Mouse (Mus musculus) left cerebral cortex, postnatal 10 days (tissue): Measurements from ENCODE around the gene Sdr42e1. TPM values are rescaled to one million over a fixed set of nuclear protein-coding genes. Genes with fewer than 3 reads are reported as not detected.

Source experiments
- DNase-seq, 2 experiments: peaks; one replicate each; pipeline ENCODE4 v3.0.0; 2021 to 2022; ENCODE audit warnings: low spot score in 2 of 2, mixed read lengths in 1 of 2; ENCODE audit errors: extremely low spot score in 1 of 2
- intact Hi-C: fragments of 180-260 bp; cut with DNase I; formaldehyde crosslinking; loops from one replicate; pipeline ENCODE4 v1.15.1; 2025
- total RNA-seq, 2 experiments: library from RNA; stranded (reverse); gene quantifications; 2 replicates each; pipeline ENCODE4 v1.2.3; 2021

Gene Sdr42e1
- total RNA-seq, result 1 to 10 TPM; 4.1 to 4.9 TPM

DNA sequence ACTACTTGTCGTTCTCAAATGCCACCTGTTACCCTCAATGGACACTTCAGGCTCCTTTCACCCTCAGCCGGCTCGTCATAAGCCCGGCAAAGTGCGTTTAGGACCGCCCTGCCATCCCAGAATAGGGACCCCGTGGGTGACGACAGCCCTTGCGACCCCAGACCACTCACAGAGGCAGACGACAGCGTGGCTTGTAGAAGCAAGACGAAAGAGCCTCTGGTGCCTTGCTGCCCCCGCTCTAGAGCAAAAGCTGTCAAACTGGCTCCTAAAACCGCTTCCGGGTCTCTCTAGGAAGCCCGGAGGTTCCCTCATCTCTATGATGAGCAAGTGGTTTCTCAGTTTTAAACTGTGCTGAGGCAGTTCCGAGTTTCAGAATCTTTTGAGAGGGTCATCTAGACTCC, at the start of gene Sdr42e1:
Gene Sdr42e1 (minus strand): TSS at position 260 of the 401 bp plus-strand sequence.
- intact Hi-C loops, result no loop called here
- peak; percentile 10 to 38 for DNase-seq

DNA sequence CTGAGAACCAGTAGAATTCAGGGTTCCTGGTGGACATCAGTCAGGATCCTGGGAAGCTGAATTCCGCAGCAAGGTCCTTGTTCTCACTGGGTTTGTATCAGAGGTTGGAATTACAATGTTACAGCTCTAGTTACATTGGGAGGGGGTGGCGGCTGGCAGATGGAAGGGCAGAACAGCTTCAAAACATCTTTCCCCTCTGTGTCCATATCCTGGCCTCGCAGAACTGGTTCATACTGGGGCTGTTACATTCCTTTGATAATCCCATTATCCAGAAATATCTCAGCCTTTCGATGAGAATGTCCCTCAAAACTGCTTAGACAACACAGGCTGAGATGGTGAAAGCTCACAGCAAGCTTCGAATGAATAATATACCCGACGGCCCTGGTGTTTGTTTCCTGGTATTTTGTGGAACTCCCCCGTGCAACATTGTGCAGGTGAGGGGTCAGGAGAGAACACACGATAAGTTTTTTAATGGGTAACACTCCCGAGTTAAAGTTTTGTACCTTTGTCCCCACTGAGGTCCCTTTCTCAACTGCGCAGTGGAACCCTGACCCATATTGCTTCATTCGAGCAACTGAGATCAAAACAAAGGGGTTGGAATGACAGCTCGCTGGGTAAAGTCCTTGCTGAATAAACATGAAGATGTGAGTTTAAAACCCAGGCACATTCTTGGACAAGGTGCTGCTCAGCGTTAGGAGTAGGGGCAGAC, 44.8 kb upstream of the Sdr42e1 start:
- intact Hi-C loops, result no loop called here
- no peak for DNase-seq

DNA sequence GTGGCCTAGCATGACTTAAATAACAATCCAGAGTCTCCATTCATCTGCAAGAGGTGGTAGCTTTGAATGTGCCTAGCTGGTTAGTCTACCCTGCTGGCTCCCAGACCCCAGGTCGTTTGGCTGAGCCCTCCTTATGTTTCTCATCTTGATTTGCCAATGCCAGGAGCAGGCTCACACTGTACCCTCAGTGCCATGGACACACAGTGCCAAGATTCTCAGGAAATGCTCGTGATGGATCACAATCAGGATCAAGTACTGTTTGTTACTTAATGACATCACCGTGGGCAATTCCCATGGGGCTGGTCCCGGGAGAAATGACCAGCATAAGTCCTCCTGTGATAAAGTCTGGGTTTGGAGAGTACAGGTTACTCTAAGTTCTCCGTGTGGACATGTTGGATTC, 42.4 kb upstream of the Sdr42e1 start:
- intact Hi-C loops, result no loop called here
- no peak for DNase-seq

DNA sequence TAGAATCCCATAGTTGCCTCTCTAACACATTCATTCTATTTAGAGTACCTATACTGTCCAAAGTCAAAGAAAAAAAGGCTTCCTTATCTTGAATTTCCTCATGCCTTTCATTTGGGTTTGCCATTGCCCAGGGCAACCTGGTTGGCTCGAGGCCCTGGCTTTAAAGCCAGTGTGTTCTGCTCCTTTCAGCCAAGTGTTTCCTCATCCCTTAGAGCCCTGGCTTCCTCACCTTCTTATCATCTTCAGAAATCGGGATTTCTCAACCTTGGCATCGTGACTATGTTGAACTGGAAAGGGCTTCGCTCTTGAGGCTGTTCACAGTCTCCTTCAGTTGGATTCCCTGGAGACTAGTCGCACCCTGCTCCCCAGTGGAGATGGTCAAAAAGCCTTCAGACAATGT, 41.1 kb upstream of the Sdr42e1 start:
- no peak for DNase-seq
- intact Hi-C loops, result no loop called here

DNA sequence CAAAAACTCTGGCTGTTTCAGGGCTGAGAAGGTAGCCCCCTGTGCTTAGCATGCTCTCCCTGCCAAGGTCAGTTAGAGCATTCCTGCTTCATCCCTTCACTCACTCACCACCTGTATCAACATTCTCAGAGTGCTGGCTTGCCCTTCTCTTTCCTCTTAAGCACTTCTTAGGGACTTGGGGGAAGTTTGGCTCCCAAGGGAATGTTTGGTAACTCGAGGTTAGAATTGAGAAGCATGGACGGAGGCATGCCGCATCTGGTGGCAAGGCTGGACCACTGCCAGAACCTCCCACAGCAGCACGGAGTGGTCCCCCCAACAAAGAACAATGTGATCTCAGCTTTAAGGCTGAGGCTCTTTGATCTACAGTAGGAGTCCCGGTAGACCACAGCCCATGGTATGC, 38.7 kb upstream of the Sdr42e1 start:
- DNase-seq, result peak in 1 of 2 experiments; percentile 48
- intact Hi-C loops, result no loop called here

DNA sequence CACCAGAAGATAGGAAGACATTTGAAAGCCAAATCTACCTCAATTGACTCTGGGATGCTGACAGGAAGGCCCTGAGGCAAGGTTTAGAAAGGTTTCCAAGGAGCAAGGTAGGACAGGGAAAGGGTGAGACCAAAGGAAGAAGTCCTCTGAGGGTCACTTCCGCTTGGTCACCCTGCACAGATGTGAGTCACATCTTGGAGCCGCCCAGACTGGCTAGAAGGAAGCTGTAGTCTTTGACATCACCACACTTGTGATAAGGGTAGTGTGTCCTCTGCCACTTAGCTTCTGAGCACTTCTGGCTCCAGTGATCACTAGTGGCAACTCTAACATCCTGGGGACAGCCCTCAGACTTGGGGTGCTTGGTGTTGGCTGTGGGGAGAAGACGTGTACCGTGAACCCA, 32.7 kb upstream of the Sdr42e1 start:
- no peak for DNase-seq
- intact Hi-C loops, result no loop called here

DNA sequence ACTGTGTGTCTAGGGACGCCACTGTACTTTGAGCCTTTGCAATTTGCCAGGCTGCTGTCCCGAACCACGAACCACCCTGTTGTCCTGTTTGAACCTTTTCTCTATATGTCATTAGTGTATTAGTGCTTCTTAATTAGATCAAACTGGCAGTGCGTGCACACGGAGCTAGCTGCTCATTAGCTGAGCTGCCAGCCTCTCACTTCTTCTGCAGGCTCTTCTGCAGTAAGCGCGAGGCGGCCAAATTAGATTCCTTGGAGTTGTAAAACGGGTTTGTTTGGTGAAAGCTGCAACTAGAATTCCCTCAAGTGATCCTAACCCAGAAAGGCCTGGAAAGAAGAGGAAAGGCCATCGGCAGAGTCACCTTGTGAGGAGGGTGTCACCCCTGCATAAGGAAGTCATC, 29.2 kb upstream of the Sdr42e1 start:
- DNase-seq, result no peak
- intact Hi-C loops, result no loop called here

DNA sequence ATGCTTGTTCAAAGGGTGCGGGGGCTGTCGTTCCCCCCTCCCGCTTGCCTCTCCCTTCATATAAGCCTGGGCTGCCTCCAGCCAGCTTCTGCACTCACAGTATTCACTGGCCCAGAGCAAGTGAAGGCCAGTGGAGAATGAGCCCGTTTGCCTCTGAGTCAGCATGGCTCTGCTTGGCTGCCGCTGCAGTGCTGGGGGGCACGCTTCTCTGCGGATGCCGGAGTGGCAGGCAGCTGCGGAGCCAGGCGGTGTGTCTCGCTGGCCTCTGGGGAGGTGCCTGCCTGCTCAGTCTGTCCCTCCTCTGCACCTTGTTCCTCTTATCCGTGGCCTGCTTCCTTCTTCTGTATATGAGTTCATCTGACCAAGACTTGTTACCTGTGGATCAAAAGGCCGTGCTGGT, 28.4 kb upstream of the Sdr42e1 start, which contains the start of gene Hsd17b2:
Gene Hsd17b2 (plus strand): TSS at position 46 of the 400 bp plus-strand sequence.
- no peak for DNase-seq
- intact Hi-C loops, result no loop called here

DNA sequence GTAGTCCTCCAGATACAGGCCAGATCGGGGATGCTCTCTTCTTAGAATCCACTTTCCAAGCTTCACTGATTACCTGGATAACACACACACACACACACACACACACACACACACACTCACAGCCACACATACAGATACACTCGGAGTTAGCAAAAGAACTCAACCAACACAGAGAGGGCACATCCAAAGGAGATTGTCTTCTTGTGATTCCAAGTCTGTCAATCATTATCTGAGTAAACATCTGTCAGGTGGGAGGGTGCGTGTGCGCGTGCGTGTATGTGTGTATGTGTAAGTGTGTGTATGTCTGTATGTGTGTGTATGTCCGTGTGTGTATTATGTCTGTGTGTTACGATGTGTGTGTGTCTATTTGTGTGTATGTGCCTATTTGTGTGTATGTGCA, 27.8 kb upstream of the Sdr42e1 start:
- intact Hi-C loops, result no loop called here
- no peak for DNase-seq

DNA sequence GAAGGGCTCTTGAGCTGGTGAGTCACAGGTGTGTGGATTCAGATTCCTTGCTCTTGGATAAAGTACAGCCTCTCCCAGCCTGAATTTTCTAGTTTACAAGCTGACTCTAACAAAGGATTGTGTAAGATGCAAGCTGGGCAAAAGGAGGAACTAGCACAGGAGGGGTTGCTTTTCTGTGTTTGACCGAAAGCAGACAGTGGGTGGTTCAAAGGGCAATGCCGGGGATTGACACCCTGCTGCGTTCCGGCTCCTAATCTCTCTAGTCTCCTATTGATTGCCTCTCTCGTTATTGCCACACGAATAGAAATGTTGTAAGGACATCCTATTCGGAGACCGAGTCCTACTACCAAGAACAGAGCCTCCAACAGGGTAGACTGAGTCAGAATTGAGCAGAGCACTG, 27.2 kb upstream of the Sdr42e1 start:
- no peak for DNase-seq
- intact Hi-C loops, result no loop called here

DNA sequence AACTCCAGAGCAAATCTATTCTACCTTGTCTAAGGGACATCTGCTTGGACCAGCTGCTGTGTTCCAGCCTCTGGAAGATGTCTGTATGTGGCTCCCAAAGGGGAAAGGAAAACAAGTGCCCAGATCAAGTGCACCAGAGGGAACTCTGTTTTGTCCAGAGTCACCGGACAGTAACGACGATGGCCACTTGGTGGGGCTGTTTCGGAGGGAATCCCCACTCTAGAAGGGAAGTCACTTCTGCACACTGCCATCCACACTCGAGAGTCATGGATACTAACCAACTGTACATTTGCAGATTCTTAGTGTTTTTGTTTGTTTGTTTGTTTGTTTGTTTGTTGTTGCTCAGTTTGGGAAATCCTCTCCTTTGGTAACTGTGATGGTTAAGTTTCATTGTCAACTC, 23.8 kb upstream of the Sdr42e1 start:
- no peak for DNase-seq
- intact Hi-C loops, result loop anchor here (5.0 kb wide), 1 partner anchor 165 kb away; no protein-coding TSS in a partner anchor

DNA sequence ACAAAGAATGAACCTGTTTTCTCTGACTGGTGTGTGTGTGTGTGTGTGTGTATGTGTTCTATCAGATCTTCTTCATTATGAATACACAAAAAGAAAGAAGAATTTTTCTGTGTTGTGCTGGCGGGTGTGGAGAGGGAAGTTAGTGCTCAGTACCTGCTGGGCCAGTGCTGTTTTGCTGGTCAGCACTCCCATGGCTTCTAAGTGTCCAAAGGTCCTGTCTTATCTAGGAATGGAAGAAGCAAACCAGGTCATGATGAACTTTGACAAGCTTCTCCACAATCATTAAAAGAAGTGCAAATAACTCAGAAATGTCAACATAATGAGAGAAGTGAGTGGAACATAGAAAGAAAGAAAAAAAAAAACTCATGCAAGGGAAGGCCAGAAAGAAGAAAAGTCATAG, 22.1 kb upstream of the Sdr42e1 start:
- DNase-seq, result no peak
- intact Hi-C loops, result loop anchor here (5.0 kb wide), 1 partner anchor 167 kb away; no protein-coding TSS in a partner anchor

DNA sequence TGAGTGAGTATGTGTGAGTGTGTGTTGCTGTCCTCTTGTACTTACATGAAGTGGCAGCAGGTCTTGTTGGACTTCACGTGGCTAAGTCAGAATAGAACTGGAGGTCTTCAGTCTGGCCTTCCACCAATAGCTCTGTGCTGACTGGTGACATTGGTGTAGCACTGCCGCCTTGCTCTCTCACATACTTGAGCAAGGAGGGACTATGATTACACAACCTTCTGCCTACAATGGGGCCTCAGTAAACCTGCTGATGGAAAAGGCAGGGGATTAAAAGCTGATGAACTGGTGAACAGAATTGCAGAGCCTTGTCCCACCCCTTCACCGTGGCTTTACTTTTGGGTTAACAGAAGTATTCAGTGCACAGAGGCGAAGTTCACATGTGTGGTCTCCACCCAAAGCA, 18.6 kb upstream of the Sdr42e1 start:
- DNase-seq, result no peak
- intact Hi-C loops, result no loop called here

DNA sequence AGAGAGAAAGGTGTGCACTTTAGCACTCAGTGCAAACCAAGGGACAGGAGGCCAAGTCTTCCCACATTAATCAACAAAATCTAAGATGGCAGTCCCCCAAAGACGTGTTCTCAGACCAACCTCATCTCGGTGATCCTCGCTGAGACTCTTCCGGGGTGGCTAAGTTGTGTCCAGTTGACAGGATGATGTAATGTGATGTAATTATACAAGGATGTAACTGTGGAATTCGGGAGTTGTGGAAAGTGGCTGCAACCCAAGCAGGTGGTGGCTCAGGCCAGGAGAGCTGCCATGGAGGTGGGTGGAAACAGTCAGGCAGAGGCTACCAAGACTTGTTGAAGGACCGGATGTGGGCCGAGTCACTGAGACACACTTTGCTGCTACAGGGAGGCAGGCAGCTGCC, 14.4 kb upstream of the Sdr42e1 start:
- intact Hi-C loops, result no loop called here
- no peak for DNase-seq

DNA sequence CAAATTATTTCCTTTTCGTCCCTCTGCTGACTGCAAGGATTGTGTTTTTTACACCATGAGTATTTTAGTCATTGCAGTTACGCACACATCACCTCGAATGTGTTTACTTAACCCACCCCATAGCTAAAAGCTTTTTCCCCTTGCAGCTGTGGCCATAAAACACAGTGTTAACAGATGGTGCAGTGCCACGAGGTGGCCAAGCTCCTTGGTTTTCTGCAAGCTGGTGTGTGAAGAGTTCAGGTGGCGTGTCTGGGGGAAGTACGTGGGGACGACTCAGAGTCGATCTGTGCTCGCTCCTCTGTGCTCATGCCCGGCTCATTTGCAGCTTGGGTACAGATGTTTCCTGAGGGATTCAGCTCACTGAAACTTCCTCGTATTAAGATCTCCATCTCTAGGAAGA, 11.0 kb upstream of the Sdr42e1 start:
- intact Hi-C loops, result no loop called here
- DNase-seq, result no peak

DNA sequence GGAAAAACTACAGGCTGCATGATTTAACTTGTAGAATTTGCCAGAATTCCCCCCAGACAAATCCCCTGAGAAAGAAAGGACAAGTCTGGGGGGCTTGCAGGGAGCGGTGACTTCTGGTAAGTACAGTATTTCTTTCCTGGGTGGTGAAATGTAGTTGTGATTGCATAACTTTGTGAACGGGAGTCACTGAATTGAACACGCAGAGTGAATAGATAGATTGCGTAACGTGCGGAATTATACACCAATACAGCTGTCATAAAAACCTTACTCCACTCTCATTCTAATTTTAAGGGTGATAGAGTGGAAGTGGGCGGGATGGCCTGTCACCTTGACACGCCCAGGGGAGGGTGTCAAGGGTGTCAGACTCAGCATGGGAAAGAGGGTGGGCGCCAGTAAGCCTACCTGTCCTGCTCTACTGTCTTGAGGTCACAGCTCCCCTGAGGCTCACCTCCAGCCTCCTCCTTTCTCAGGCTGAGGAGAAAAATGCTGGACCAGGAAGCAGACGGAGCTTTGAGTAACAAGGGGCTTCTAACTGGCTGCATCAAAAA, 10.5 kb upstream of the Sdr42e1 start:
- no peak for DNase-seq
- intact Hi-C loops, result no loop called here

DNA sequence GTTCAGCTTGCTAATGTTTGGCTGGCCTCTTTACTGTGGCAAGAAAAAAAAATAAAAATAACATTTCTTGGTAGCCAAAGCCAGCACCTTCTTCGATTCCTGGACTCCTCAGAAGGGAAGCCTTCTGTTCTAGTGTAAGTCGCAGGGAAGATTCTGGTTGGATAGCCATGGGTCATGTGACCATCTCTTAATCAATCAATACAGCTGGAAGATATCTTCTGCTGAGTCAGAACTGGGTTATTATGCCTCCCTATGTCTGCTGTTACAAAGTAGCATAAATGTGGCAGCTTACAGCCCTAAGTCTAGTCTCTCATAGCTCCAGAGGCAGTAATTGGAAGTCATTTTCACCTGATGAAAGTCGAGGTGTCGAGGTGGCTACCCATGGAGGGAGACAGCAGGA, 5.2 kb upstream of the Sdr42e1 start:
- DNase-seq, result no peak
- intact Hi-C loops, result no loop called here

DNA sequence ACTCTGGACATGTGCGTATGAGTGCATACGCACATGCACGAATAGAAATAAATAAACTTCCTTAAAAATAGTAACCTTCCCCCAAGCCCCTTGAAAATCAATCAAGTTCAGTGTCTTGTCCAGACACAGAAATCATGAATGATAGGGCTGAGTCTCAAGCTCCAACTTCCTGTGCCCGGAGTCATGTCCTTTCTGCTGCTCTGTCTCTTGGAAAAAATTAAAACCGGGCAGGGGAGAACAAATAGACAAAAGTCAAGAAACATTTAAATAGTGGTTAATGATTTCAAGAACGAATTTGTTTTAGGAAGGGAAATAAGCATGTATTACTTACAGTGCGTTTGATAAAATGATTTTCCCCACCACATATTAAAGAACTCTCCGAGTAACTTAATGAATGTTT, 3.5 kb upstream of the Sdr42e1 start:
- intact Hi-C loops, result no loop called here
- no peak for DNase-seq

DNA sequence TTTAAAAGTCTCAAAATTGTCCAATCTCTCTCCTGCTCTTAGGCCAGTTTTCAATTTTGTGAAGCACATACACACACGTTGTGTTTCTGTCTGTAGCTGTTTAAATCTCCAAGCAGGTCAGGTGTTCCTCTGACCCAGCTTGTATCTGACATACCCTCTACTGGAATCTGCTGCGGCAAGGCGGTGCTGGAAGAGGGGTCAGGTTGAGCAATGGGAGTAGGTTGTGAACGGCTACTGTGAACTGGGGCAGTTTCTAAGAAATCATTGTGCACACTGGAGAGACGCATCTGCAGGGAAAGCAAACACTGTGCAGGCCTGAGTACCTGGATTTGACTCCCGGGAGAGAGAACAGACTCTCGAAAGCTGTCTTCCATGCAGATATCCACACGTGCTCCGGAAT, 3.0 kb upstream of the Sdr42e1 start:
- no peak for DNase-seq
- intact Hi-C loops, result no loop called here

DNA sequence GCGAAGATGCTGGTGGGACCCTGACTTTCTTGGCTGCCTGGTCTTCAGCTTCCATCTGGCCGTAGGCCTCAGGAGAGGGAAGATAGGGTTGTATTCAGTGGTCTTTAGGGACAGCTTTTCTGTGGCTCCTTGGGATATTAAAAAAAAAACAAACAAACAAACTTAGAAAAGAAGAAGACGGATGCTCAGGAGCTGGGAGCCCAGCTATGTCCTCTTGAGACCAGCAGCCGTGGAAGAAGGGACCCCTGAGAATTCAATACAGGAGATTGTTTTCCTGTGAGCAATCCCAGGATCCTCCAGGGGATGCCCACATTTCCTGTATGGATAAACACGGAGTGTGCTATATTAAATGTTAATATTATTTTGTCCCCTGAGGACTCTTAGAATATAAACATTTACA, 1.7 kb upstream of the Sdr42e1 start:
- no peak for DNase-seq
- intact Hi-C loops, result no loop called here

DNA sequence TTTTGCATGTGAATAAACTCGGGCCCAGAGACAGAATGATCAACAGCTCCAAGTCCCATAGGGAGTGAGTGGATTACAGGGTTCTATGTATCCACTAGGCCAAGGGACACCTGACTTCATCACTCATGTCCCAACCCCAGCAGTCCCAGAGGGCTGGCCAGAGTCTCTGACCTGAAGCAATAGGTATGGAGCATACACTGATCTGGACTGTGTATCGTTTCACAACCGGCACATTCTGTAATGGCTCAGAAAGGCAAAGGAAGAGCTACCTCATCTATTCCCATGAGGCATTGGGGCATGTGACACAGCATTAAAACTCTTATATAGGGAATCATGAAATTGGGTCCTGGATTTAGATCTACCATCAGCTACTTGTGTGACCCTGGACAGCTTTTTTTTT, 931 bp downstream of the Sdr42e1 start:
- intact Hi-C loops, result no loop called here

More for the DNA sequence above, 931 bp downstream of the Sdr42e1 start:
- DNase-seq, result no peak
